In genomic region chr19:17368557-17368956, GRCm38 (mm10) we compare ENCODE assay signal across 17 mouse cellular contexts.
"Had no signal": no experiment of that assay in that cellular context is flagged by ENCODE, and none has a peak within 500 bp of the region (broad histone marks: within the 10 kb centered on the region; RNA-seq: fewer than 3 reads in every experiment).

No protein-coding gene starts in this region.

- H3K36me3 ChIP-seq: lung, embryonic 15.5 days; midbrain, embryonic 13.5 days; midbrain, embryonic 15.5 days; neural tube, embryonic 12.5 days had no signal

- ATAC-seq: liver, postnatal 0 days; lung, postnatal 0 days; midbrain, embryonic 13.5 days; midbrain, embryonic 15.5 days had no signal

- H3K27ac ChIP-seq: lung, embryonic 15.5 days; macrophage; midbrain, embryonic 13.5 days; midbrain, embryonic 15.5 days; neural tube, embryonic 12.5 days had no signal

- H3K4me2 ChIP-seq: lung, embryonic 15.5 days; midbrain, embryonic 11.5 days; midbrain, embryonic 13.5 days; midbrain, embryonic 15.5 days; neural tube, embryonic 12.5 days had no signal

- H3K4me1 ChIP-seq: lung, embryonic 15.5 days; midbrain, embryonic 13.5 days; midbrain, embryonic 15.5 days; neural tube, embryonic 12.5 days had no signal

- H3K9me3 ChIP-seq: lung, embryonic 15.5 days; midbrain, embryonic 13.5 days; midbrain, embryonic 15.5 days; neural tube, embryonic 12.5 days had no signal

- H3K27me3 ChIP-seq: lung, embryonic 15.5 days; midbrain, embryonic 13.5 days; midbrain, embryonic 15.5 days; neural tube, embryonic 12.5 days had no signal

- DNase-seq: liver, postnatal 0 days; lung, adult 2 months; lung, postnatal 14 days; lung, postnatal 36 days; right cerebral cortex, postnatal 25 days; right cerebral cortex, postnatal 4 days; spleen, adult 18-20 months; thymus, adult 18-20 months; thymus, postnatal 14 days; thymus, postnatal 36 days had no signal

- H3K4me3 ChIP-seq: lung, embryonic 15.5 days; midbrain, embryonic 13.5 days; midbrain, embryonic 15.5 days; neural tube, embryonic 12.5 days had no signal

- H3K9ac ChIP-seq: liver, postnatal 0 days; lung, embryonic 15.5 days; midbrain, embryonic 13.5 days; midbrain, embryonic 15.5 days; neural tube, embryonic 12.5 days had no signal
